Mouse (Mus musculus) heart, embryonic 15.5 days (tissue): ENCODE results near the gene Vps53. TPM values are rescaled to one million over a fixed set of nuclear protein-coding genes. Genes with fewer than 3 reads are reported as not detected.
A peak's percentile ranks its signal among the peaks of the same experiment; 100 is the strongest.

ENCODE experiments used
- ATAC-seq: fragments of 200-750 bp; cut with Nextera tagmentation; replicated peaks from 2 replicates; pipeline ENCODE4 v1.8.0; 2017; ENCODE audit warnings: low read depth, moderate TSS enrichment; ENCODE audit not compliant: insufficient number of reproducible peaks, insufficient read depth, low FRiP score
- H3K27ac ChIP-seq: fragments of 300-500 bp; sonication (generic); 2 replicates; pipeline ENCODE4 v1.5.1; 2015; ENCODE audit warnings: mild to moderate bottlenecking, inconsistent platforms
- H3K27me3 ChIP-seq: fragments of 300-500 bp; sonication (generic); 2 replicates; pipeline ENCODE4 v1.6.1; 2015; ENCODE audit warnings: inconsistent platforms
- H3K36me3 ChIP-seq: fragments of 300-500 bp; sonication (generic); 2 replicates; pipeline ENCODE4 v1.6.1; 2015; ENCODE audit warnings: mild to moderate bottlenecking, inconsistent platforms
- H3K4me1 ChIP-seq: fragments of 300-500 bp; sonication (generic); replicated peaks from 2 replicates; pipeline ENCODE4 v1.6.1; 2015; ENCODE audit warnings: inconsistent platforms
- H3K4me2 ChIP-seq: fragments of 300-500 bp; sonication (generic); 2 replicates; pipeline ENCODE4 v1.6.1; 2015; ENCODE audit warnings: inconsistent platforms, mild to moderate bottlenecking, moderate library complexity
- H3K4me3 ChIP-seq: fragments of 300-500 bp; sonication (generic); 2 replicates; pipeline ENCODE4 v1.5.1; 2015; ENCODE audit warnings: mild to moderate bottlenecking, inconsistent platforms
- H3K9ac ChIP-seq: fragments of 300-500 bp; sonication (generic); 2 replicates; pipeline ENCODE4 v1.6.1; 2015; ENCODE audit warnings: mild to moderate bottlenecking, inconsistent platforms
- H3K9me3 ChIP-seq: fragments of 300-500 bp; sonication (generic); replicated peaks from 2 replicates; pipeline ENCODE4 v1.6.1; 2016; ENCODE audit warnings: inconsistent platforms
- WGBS: fragments of 180-500 bp; shearing (Covaris S2); methylation state at CpG from one replicate; pipeline ENCODE4 v1.1.7; 2015; ENCODE audit warnings: mixed read lengths; 5-methylcytosine and 5-hydroxymethylcytosine counted together
- polyA plus RNA-seq: library from polyadenylated mRNA; unstranded; fragments of >200 nt; fragmentation: Nextera tagmentation; extraction: Ambion mirVana; gene quantifications from 2 replicates; pipeline ENCODE4 v1.2.1, GENCODE M21; 2015

Gene Vps53
- polyA plus RNA-seq, 1 experiment from 2014 or later, result 26.0 TPM

GRCm38 (mm10) chr11:76201761-76202674, 22.6 kb upstream of the Vps53 start:
- peak; percentile 97 for ATAC-seq
- H3K27ac ChIP-seq, result peak overlapping the region; percentile 76
- H3K4me3 ChIP-seq, result peak overlapping the region; percentile 76
- no peaks in the 10 kb centered on the region; the same call in 1 of the 2 replicates for H3K27me3 ChIP-seq
- peak overlapping the region; percentile 89 for H3K4me2 ChIP-seq
- H3K9ac ChIP-seq, result peak overlapping the region; percentile 79
- WGBS, result 1% methylated on average over 84 of the region's 90 CpGs
- peaks cover 13% of the 10 kb centered on the region for H3K4me1 ChIP-seq
- no peaks in the 10 kb centered on the region for H3K9me3 ChIP-seq
- H3K36me3 ChIP-seq, result no peaks in the 10 kb centered on the region

GRCm38 (mm10) chr11:76196977-76197469, 17.6 kb upstream of the Vps53 start:
- Histone ChIP-seq H3K4me3 (no peak overlapping the region), H3K27ac (no peak overlapping the region), H3K36me3 (no peaks in the 10 kb centered on the region), H3K9ac (no peak overlapping the region), H3K4me2 (no peak overlapping the region), H3K9me3 (no peaks in the 10 kb centered on the region), H3K4me1 (peaks cover 10% of the 10 kb centered on the region), H3K27me3 (no peaks in the 10 kb centered on the region; the same call in 1 of the 2 replicates)
- ATAC-seq, result no peak
- 43% methylated on average over 8 of the region's 8 CpGs for WGBS

GRCm38 (mm10) chr11:76196275-76196976, 17.0 kb upstream of the Vps53 start:
- no peak for ATAC-seq
- Histone ChIP-seq H3K4me1 (peaks cover 7% of the 10 kb centered on the region), H3K36me3 (no peaks in the 10 kb centered on the region), H3K4me2 (no peak overlapping the region), H3K27ac (no peak overlapping the region), H3K9ac (no peak overlapping the region), H3K9me3 (no peaks in the 10 kb centered on the region), H3K27me3 (no peaks in the 10 kb centered on the region; the same call in 1 of the 2 replicates), H3K4me3 (no peak overlapping the region)
- WGBS, result 65% methylated on average over 8 of the region's 8 CpGs

- H3K9ac ChIP-seq, result no peak overlapping the region
- no peaks in the 10 kb centered on the region for H3K36me3 ChIP-seq
- no peak overlapping the region for H3K4me3 ChIP-seq
- H3K9me3 ChIP-seq, result no peaks in the 10 kb centered on the region
- H3K4me2 ChIP-seq, result no peak overlapping the region
- no peaks in the 10 kb centered on the region for H3K4me1 ChIP-seq
- 85% methylated on average over 6 of the region's 6 CpGs for WGBS
- ATAC-seq, result no peak
- H3K27ac ChIP-seq, result no peak overlapping the region
- no peaks in the 10 kb centered on the region for H3K27me3 ChIP-seq
Observed at GRCm38 (mm10) chr11:76186908-76187307, 7.5 kb upstream of the Vps53 start.

- Histone ChIP-seq H3K27ac (no peak overlapping the region), H3K9ac (no peak overlapping the region), H3K27me3 (no peaks in the 10 kb centered on the region), H3K4me3 (no peak overlapping the region), H3K36me3 (no peaks in the 10 kb centered on the region), H3K9me3 (no peaks in the 10 kb centered on the region), H3K4me2 (no peak overlapping the region), H3K4me1 (peaks cover 5% of the 10 kb centered on the region)
- 85% methylated on average over 4 of the region's 4 CpGs for whole genome bisulfite sequencing
- no peak for ATAC-seq
Observed at GRCm38 (mm10) chr11:76183745-76184144, 4.3 kb upstream of the Vps53 start.

- H3K36me3 ChIP-seq, result no peaks in the 10 kb centered on the region; the same call in 1 of the 2 replicates
- peaks cover 11% of the 10 kb centered on the region for H3K4me1 ChIP-seq
- H3K27me3 ChIP-seq, result no peaks in the 10 kb centered on the region
- WGBS, result 16% methylated on average over 7 of the region's 7 CpGs
- no peaks in the 10 kb centered on the region for H3K9me3 ChIP-seq
- peak overlapping the region; percentile 73 for H3K9ac ChIP-seq
- ATAC-seq, result no peak
- peak overlapping the region; percentile 93 for H3K4me3 ChIP-seq
- 0 out of 2 replicates have a peak overlapping the region, but pooled peaks have one; percentile 71 for H3K27ac ChIP-seq
- peak overlapping the region; percentile 94 for H3K4me2 ChIP-seq
Observed at GRCm38 (mm10) chr11:76180146-76180540, 696 bp upstream of the Vps53 start.

GRCm38 (mm10) chr11:76178726-76179494, 537 bp downstream of the Vps53 start:
- peak overlapping the region; percentile 73 for H3K9ac ChIP-seq
- ATAC-seq, result peak; percentile 70

GRCm38 (mm10) chr11:76170207-76170606, 9.2 kb downstream of the Vps53 start:
- Histone ChIP-seq H3K4me1 (peaks cover 3% of the 10 kb centered on the region; the same call in 1 of the 2 replicates), H3K4me3 (no peak overlapping the region), H3K9me3 (no peaks in the 10 kb centered on the region), H3K27ac (no peak overlapping the region), H3K9ac (no peak overlapping the region), H3K36me3 (peaks cover 9% of the 10 kb centered on the region), H3K4me2 (no peak overlapping the region), H3K27me3 (no peaks in the 10 kb centered on the region)
- WGBS, result 64% methylated on average over 5 of the region's 5 CpGs
- ATAC-seq, result no peak

More at GRCm38 (mm10) chr11:76178726-76179494, 537 bp downstream of the Vps53 start:
- 1% methylated on average over 28 of the region's 28 CpGs for WGBS
- Histone ChIP-seq H3K36me3 (peaks cover 5% of the 10 kb centered on the region), H3K4me2 (peak overlapping the region; percentile 94), H3K27ac (peak overlapping the region; percentile 71), H3K4me3 (peak overlapping the region; percentile 93), H3K27me3 (no peaks in the 10 kb centered on the region), H3K4me1 (peaks cover 11% of the 10 kb centered on the region), H3K9me3 (no peaks in the 10 kb centered on the region)

- ATAC-seq, result no peak
- no peaks in the 10 kb centered on the region for H3K9me3 ChIP-seq
- H3K4me3 ChIP-seq, result no peak overlapping the region
- H3K27ac ChIP-seq, result no peak overlapping the region
- H3K4me1 ChIP-seq, result peaks cover 3% of the 10 kb centered on the region; the same call in 1 of the 2 replicates
- whole genome bisulfite sequencing, result 74% methylated on average over 3 of the region's 3 CpGs
- no peak overlapping the region for H3K4me2 ChIP-seq
- no peak overlapping the region for H3K9ac ChIP-seq
- H3K36me3 ChIP-seq, result peaks cover 5% of the 10 kb centered on the region
- H3K27me3 ChIP-seq, result no peaks in the 10 kb centered on the region
Observed at GRCm38 (mm10) chr11:76168976-76169375, 10.5 kb downstream of the Vps53 start.

GRCm38 (mm10) chr11:76167079-76167765, 12.2 kb downstream of the Vps53 start:
- no peak overlapping the region for H3K4me2 ChIP-seq
- H3K9me3 ChIP-seq, result no peaks in the 10 kb centered on the region
- WGBS, result 24% methylated on average over 5 of the region's 5 CpGs
- H3K27me3 ChIP-seq, result no peaks in the 10 kb centered on the region
- H3K27ac ChIP-seq, result no peak overlapping the region
- peaks cover 3% of the 10 kb centered on the region; the same call in 1 of the 2 replicates for H3K4me1 ChIP-seq
- H3K36me3 ChIP-seq, result peaks cover 4% of the 10 kb centered on the region; the same call in 1 of the 2 replicates
- no peak overlapping the region for H3K9ac ChIP-seq
- no peak for ATAC-seq
- H3K4me3 ChIP-seq, result no peak overlapping the region
